Mouse (Mus musculus) central nervous system, embryonic 18 days (tissue): ENCODE measurements around the gene Rims4. TPM values are rescaled to one million over a fixed set of nuclear protein-coding genes. Genes with fewer than 3 reads are reported as not detected.

Experiments used
- polyA plus RNA-seq: library from polyadenylated mRNA; depleted of rRNA; stranded (reverse); fragments of >200 nt; gene quantifications from 2 replicates; pipeline ENCODE4 v1.2.3, GENCODE M21; 2012; rRNA removed

Gene Rims4
- polyA plus RNA-seq, result 12.1 and 13.0 TPM in 2 replicates

DNA sequence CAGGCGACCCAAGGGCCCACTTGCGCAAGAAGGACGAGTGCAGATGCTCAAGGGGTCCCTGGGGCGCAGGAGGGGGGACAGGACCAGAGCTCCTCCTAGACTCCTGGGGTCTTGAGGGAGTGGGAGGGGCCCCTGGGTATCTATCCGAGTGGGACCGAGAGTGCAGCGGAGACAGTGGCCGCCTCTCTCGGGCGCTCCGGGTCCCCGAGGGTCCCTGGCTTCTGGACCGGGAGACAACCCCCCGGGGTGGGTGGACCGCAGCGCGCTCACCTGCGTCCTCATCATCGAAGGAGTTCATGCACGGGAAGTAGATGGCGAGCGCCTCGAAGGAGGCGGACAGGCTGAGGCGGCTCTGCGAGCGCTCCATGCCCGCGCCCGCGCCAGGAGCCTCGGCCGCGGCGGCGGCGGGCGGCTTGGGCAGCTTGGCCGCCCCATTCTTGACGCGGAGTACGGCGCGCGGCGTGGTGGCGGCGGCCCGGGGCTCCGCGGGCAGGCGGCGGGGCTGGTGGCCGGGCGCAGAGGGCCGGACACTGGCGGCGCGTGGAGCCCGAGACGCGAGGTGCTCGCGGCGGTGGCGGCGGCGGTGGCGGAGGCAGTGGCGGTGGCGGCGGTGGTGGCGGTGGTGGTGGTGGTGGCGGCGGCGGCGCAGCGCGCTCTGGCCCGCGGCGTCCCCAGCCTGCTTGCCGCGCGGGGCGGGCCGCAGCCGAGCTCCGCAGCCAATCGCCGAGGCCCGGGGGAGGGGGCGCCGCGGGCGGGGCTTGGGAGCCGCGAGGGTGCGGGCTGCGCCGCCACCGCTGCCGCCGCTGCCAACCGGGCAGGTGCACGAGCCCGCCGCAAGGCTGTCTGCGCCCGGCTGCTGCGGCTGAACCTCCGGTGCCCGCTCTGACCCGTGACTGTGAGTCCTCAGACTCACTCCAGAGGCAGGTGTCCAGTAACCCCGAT, at the start of gene Rims4:
TSS of gene Rims4 (minus strand) at position 367 of the 942 bp plus-strand sequence.

DNA sequence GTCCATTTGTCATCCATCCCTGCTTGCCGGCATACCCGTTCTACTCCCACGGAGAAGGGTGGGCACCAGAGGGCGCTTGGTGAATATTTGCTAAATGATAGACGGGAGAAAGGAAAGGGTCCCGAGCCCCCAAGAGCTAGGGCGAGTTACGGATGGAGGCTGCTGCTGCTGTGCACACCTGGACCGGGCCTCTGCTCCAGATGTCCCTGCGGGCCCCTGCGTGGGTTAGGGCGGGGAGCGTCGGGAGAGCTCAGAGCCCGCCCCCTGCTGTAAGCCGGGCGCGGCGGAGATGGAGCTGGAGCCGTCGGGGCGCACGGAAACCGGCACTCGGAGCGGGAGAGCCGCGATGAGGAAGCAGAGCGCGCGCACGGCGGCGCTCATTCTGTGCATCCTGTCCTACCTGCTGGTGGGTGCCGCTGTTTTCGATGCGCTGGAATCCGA, 65.0 kb downstream of the Rims4 start, which contains the start of gene Kcnk15:
TSS of gene Kcnk15 (plus strand) at position 191 of the 441 bp plus-strand sequence.

DNA sequence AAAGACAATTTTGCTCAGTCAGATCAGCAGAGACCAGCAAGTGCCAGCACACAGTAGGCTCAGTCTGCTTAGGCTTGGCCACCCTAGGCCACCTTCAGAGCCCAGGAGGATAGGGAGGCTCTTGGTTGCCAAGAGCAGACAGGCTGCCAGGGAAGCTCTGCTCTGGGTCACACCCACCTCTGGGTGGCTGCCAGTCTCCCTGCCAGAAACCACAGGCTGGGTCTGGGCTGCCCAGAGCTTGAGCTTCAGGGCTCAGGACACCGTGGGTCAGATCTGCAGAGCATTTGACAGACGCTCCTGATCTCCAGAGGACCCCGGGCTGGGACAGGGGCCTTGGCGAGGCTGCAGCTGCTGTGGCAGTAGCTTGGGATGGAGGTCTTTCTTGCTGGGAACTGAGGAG, 97.9 kb downstream of the Rims4 start, which contains the start of gene Ccn5:
TSS of gene Ccn5 (plus strand) at position 255 of the 400 bp plus-strand sequence.

Other genes with a start within 250 kb of the Rims4 start
- gene Ada, start 168.4 kb downstream of the Rims4 start, polyA plus RNA-seq, result 4.0 and 4.4 TPM in 2 replicates
- gene Ccn5, start 97.8 kb downstream of the Rims4 start, polyA plus RNA-seq, result 0.23 and 0.37 TPM in 2 replicates
- gene Kcnk15, start 65.0 kb downstream of the Rims4 start, polyA plus RNA-seq, result 0.12 TPM in 1 of 2 replicates, not detected in the other
- 231 and 246 TPM in 2 replicates for gene Ywhab, start 76.3 kb upstream of the Rims4 start, polyA plus RNA-seq
- gene Pabpc1l, start 106.8 kb upstream of the Rims4 start, polyA plus RNA-seq, result 2.7 and 4.1 TPM in 2 replicates
- gene Stk4, start 151.6 kb upstream of the Rims4 start, polyA plus RNA-seq, result 20.1 and 20.6 TPM in 2 replicates
- 33.9 and 38.4 TPM in 2 replicates for gene Tomm34, start 152.5 kb upstream of the Rims4 start, polyA plus RNA-seq